Mouse (Mus musculus): ENCODE measurements around the gene Zfp949.

- TF ChIP-seq EP300 (optimal IDR thresholded peaks at IDR 0.05): no peak
- TF ChIP-seq CTCF (IDR thresholded peaks at IDR 0.05; ENCODE audit: low read depth): peak; percentile 85
Measured at GRCm38 (mm10) chr9:88546166-88546565, 1.7 kb upstream of the Zfp949 start.
